Mouse (Mus musculus) myocyte (in vitro differentiated cells): ENCODE data around the gene Pakap.

ENCODE experiments used
- MAX ChIP-seq: IDR thresholded peaks from one replicate; pipeline ENCODE4 v1.6.1; 2011; ENCODE audit warnings: low read depth, mild to moderate bottlenecking, control low read depth
- MYOD1 ChIP-seq, 3 experiments: IDR thresholded peaks; one replicate each; pipeline ENCODE4 v1.6.1; 2011; ENCODE audit warnings: control low read depth in 2 of 3, low read depth in 2 of 3, mild to moderate bottlenecking in 2 of 3, moderate library complexity in 1 of 3; ENCODE audit not compliant: insufficient read length in 2 of 3, control insufficient read depth in 1 of 3
- POLR2A ChIP-seq: IDR thresholded peaks from one replicate; pipeline ENCODE4 v1.6.1; 2011; ENCODE audit warnings: low read depth, mild to moderate bottlenecking, control low read depth, moderate library complexity; ENCODE audit not compliant: insufficient read length
- SRF ChIP-seq: IDR thresholded peaks from one replicate; pipeline ENCODE4 v1.6.1; 2011; ENCODE audit warnings: low read depth; ENCODE audit not compliant: control insufficient read depth, insufficient read length
- USF1 ChIP-seq: IDR thresholded peaks from one replicate; pipeline ENCODE4 v1.6.1; 2011; ENCODE audit warnings: low read depth, mild to moderate bottlenecking, control low read depth, moderate library complexity

DNA sequence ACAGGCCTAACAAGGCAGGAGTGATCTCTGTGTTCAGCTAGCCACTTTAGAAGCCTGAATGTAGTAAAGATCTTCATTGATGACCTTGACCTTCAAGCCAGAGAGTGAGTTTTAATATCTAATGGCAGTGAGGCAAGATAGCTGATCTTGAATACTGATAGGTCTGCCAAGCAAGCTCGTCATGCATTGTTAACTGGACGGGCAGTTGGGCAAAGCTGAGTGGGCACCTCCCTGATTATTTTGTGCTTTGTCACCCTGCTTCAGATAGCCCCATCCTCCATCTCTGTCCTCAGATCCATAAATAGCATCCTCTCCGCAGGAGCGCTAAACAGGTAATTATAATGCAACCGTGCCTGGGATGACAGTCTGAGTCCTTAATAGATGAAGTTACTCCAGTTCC, 64.4 kb downstream of the Pakap start:
- no peak for TF ChIP-seq MYOD1 (IDR thresholded peaks at IDR 0.05; ENCODE audit: control insufficient read depth in 1 of 3, insufficient read length in 2 of 3, low read depth in 2 of 3)
- TF ChIP-seq USF1, result no peak
- TF ChIP-seq MAX, result no peak
- TF ChIP-seq POLR2A, result no peak
- TF ChIP-seq SRF, result no peak
